Mouse (Mus musculus) embryonic facial prominence, embryonic 15.5 days (tissue): ENCODE measurements around the gene Prlh. TPM values are rescaled to one million over a fixed set of nuclear protein-coding genes. Genes with fewer than 3 reads are reported as not detected.
A peak's percentile ranks its signal among the peaks of the same experiment; 100 is the strongest.

Source experiments
- ATAC-seq: fragments of 200-750 bp; cut with Nextera tagmentation; 2 replicates; pipeline ENCODE4 v1.8.0; 2017; ENCODE audit warnings: low read depth, moderate TSS enrichment; ENCODE audit not compliant: insufficient number of reproducible peaks, low FRiP score, low TSS enrichment
- H3K27ac ChIP-seq: fragments of 300-500 bp; sonication (generic); replicated peaks from 2 replicates; pipeline ENCODE4 v1.5.1; 2015; ENCODE audit warnings: mild to moderate bottlenecking, inconsistent platforms
- H3K27me3 ChIP-seq: fragments of 300-500 bp; sonication (generic); 2 replicates; pipeline ENCODE4 v1.6.1; 2015; ENCODE audit warnings: inconsistent platforms
- H3K36me3 ChIP-seq: fragments of 300-500 bp; sonication (generic); 2 replicates; pipeline ENCODE4 v1.6.1; 2015; ENCODE audit warnings: mild to moderate bottlenecking, inconsistent platforms
- H3K4me1 ChIP-seq: fragments of 300-500 bp; sonication (generic); 2 replicates; pipeline ENCODE4 v1.6.1; 2015; ENCODE audit warnings: inconsistent platforms
- H3K4me2 ChIP-seq: fragments of 300-500 bp; sonication (generic); replicated peaks from 2 replicates; pipeline ENCODE4 v1.6.1; 2015; ENCODE audit warnings: mild to moderate bottlenecking, inconsistent platforms
- H3K4me3 ChIP-seq: fragments of 300-500 bp; sonication (generic); replicated peaks from 2 replicates; pipeline ENCODE4 v1.5.1; 2015; ENCODE audit warnings: mild to moderate bottlenecking, inconsistent platforms
- H3K9ac ChIP-seq: fragments of 300-500 bp; sonication (generic); 2 replicates; pipeline ENCODE4 v1.6.1; 2015; ENCODE audit warnings: inconsistent platforms
- H3K9me3 ChIP-seq: fragments of 300-500 bp; sonication (generic); replicated peaks from 2 replicates; pipeline ENCODE4 v1.6.1; 2016; ENCODE audit warnings: inconsistent platforms
- WGBS: fragments of 180-500 bp; shearing (Covaris S2); methylation state at CpG from one replicate; pipeline ENCODE4 v1.1.7; 2015; 5-methylcytosine and 5-hydroxymethylcytosine counted together
- polyA plus RNA-seq: library from polyadenylated mRNA; unstranded; fragments of >200 nt; fragmentation: Nextera tagmentation; extraction: Ambion mirVana; gene quantifications from 2 replicates; pipeline ENCODE4 v1.2.1, GENCODE M21; 2015

Gene Prlh
- not detected in 2 replicates for polyA plus RNA-seq

GRCm38 (mm10) chr1:90952808-90953207, at the start of gene Prlh:
Gene Prlh (plus strand): TSS chr1:90953108.
- H3K4me1 ChIP-seq: peaks cover 10% of the 10 kb centered on the region
- H3K4me2 ChIP-seq: peak within 1 kb of the TSS; percentile 15; the same call in 1 of the 2 replicates
- ATAC-seq: no peak
- no peak within 1 kb of the TSS for H3K27ac ChIP-seq
- no peaks in the 10 kb centered on the region for H3K36me3 ChIP-seq
- no peak within 1 kb of the TSS for H3K4me3 ChIP-seq
- no peak within 1 kb of the TSS for H3K9ac ChIP-seq
- WGBS: 74% methylated on average over 8 of the region's 8 CpGs
- no peaks in the 10 kb centered on the region for H3K9me3 ChIP-seq
- H3K27me3 ChIP-seq: 0 out of 2 replicates have a peak, but pooled peaks cover 5% of the 10 kb centered on the region

GRCm38 (mm10) chr1:90903211-90903945, 49.5 kb upstream of the Prlh start:
- ATAC-seq: no peak
- Histone ChIP-seq H3K27ac (peak overlapping the region; percentile 91), H3K4me3 (no peak overlapping the region), H3K4me2 (peak overlapping the region; percentile 15; the same call in 1 of the 2 replicates), H3K4me1 (peaks cover 46% of the 10 kb centered on the region), H3K36me3 (no peaks in the 10 kb centered on the region), H3K9ac (no peak overlapping the region), H3K9me3 (no peaks in the 10 kb centered on the region), H3K27me3 (no peaks in the 10 kb centered on the region)
- WGBS: 49% methylated on average over 3 of the region's 3 CpGs

GRCm38 (mm10) chr1:90903971-90904458, 48.9 kb upstream of the Prlh start:
- peak; percentile 88 for ATAC-seq
- 23% methylated on average over 8 of the region's 8 CpGs for WGBS
- no peak overlapping the region for H3K4me3 ChIP-seq
- H3K27ac ChIP-seq: peak overlapping the region; percentile 91
- no peaks in the 10 kb centered on the region for H3K27me3 ChIP-seq
- peaks cover 46% of the 10 kb centered on the region for H3K4me1 ChIP-seq
- no peaks in the 10 kb centered on the region for H3K36me3 ChIP-seq
- no peaks in the 10 kb centered on the region for H3K9me3 ChIP-seq
- peak overlapping the region; percentile 15; the same call in 1 of the 2 replicates for H3K4me2 ChIP-seq
- H3K9ac ChIP-seq: no peak overlapping the region

GRCm38 (mm10) chr1:90904729-90905404, 48.0 kb upstream of the Prlh start:
- Histone ChIP-seq H3K4me2 (no peak overlapping the region), H3K4me1 (peaks cover 55% of the 10 kb centered on the region), H3K36me3 (no peaks in the 10 kb centered on the region), H3K9ac (no peak overlapping the region), H3K4me3 (no peak overlapping the region), H3K27me3 (no peaks in the 10 kb centered on the region), H3K9me3 (no peaks in the 10 kb centered on the region), H3K27ac (peak overlapping the region; percentile 91)
- no peak for ATAC-seq
- WGBS: 67% methylated on average over 7 of the region's 7 CpGs

GRCm38 (mm10) chr1:90906357-90906756, 46.6 kb upstream of the Prlh start:
- 16% methylated on average over 2 of the region's 2 CpGs for WGBS
- Histone ChIP-seq H3K27me3 (no peaks in the 10 kb centered on the region), H3K9me3 (no peaks in the 10 kb centered on the region), H3K4me2 (no peak overlapping the region), H3K9ac (no peak overlapping the region), H3K4me3 (no peak overlapping the region), H3K4me1 (peaks cover 60% of the 10 kb centered on the region), H3K36me3 (no peaks in the 10 kb centered on the region), H3K27ac (no peak overlapping the region)
- ATAC-seq: no peak

GRCm38 (mm10) chr1:90909161-90909560, 43.7 kb upstream of the Prlh start:
- ATAC-seq: peak; percentile 21; the same call in 1 of the 2 replicates
- Histone ChIP-seq H3K27me3 (no peaks in the 10 kb centered on the region), H3K4me2 (0 out of 2 replicates have a peak overlapping the region, but pooled peaks have one; percentile 15), H3K36me3 (no peaks in the 10 kb centered on the region), H3K9ac (no peak overlapping the region), H3K27ac (peak overlapping the region; percentile 58), H3K9me3 (no peaks in the 10 kb centered on the region), H3K4me1 (peaks cover 34% of the 10 kb centered on the region), H3K4me3 (no peak overlapping the region)

GRCm38 (mm10) chr1:90909631-90910152, 43.2 kb upstream of the Prlh start:
- Histone ChIP-seq H3K36me3 (no peaks in the 10 kb centered on the region), H3K4me2 (peak overlapping the region; percentile 15; the same call in 1 of the 2 replicates), H3K4me1 (peaks cover 34% of the 10 kb centered on the region), H3K4me3 (no peak overlapping the region), H3K9me3 (no peaks in the 10 kb centered on the region), H3K27me3 (no peaks in the 10 kb centered on the region), H3K27ac (peak overlapping the region; percentile 71), H3K9ac (no peak overlapping the region)
- ATAC-seq: peak; percentile 80
- 34% methylated on average over 17 of the region's 17 CpGs for WGBS

- WGBS: 39% methylated on average over 6 of the region's 6 CpGs
- Histone ChIP-seq H3K27ac (no peak overlapping the region), H3K9ac (no peak overlapping the region), H3K36me3 (no peaks in the 10 kb centered on the region), H3K9me3 (no peaks in the 10 kb centered on the region), H3K4me2 (no peak overlapping the region), H3K4me1 (peaks cover 29% of the 10 kb centered on the region), H3K4me3 (no peak overlapping the region), H3K27me3 (no peaks in the 10 kb centered on the region)
- no peak for ATAC-seq
These were observed 39.7 kb upstream of the Prlh start for GRCm38 (mm10) chr1:90913231-90913630.

GRCm38 (mm10) chr1:90914948-90915569, 37.8 kb upstream of the Prlh start, which contains the start of gene Mlph:
Gene Mlph (plus strand): TSS chr1:90915085.
- no peaks in the 10 kb centered on the region for H3K36me3 ChIP-seq
- no peaks in the 10 kb centered on the region for H3K27me3 ChIP-seq
- H3K4me2 ChIP-seq: peak within 1 kb of the TSS; percentile 45
- no peak within 1 kb of the TSS for H3K9ac ChIP-seq
- peaks cover 15% of the 10 kb centered on the region for H3K4me1 ChIP-seq
- no peak for ATAC-seq
- WGBS: 9% methylated on average over 18 of the region's 18 CpGs
- H3K27ac ChIP-seq: no peak within 1 kb of the TSS
- peak within 1 kb of the TSS; percentile 25 for H3K4me3 ChIP-seq
- peaks cover 4% of the 10 kb centered on the region; the same call in 1 of the 2 replicates for H3K9me3 ChIP-seq

- Histone ChIP-seq H3K27me3 (no peaks in the 10 kb centered on the region), H3K4me2 (no peak overlapping the region), H3K9me3 (peaks cover 5% of the 10 kb centered on the region; the same call in 1 of the 2 replicates), H3K4me3 (no peak overlapping the region), H3K9ac (no peak overlapping the region), H3K27ac (no peak overlapping the region), H3K4me1 (peaks cover 12% of the 10 kb centered on the region), H3K36me3 (no peaks in the 10 kb centered on the region)
- 39% methylated on average over 6 of the region's 6 CpGs for WGBS
- no peak for ATAC-seq
These were observed 35.4 kb upstream of the Prlh start for GRCm38 (mm10) chr1:90917509-90917908.

GRCm38 (mm10) chr1:90921687-90922086, 31.2 kb upstream of the Prlh start:
- Histone ChIP-seq H3K27ac (no peak overlapping the region), H3K4me2 (no peak overlapping the region), H3K4me3 (no peak overlapping the region), H3K27me3 (no peaks in the 10 kb centered on the region), H3K9me3 (peaks cover 5% of the 10 kb centered on the region; the same call in 1 of the 2 replicates), H3K9ac (no peak overlapping the region), H3K4me1 (no peaks in the 10 kb centered on the region; the same call in 1 of the 2 replicates), H3K36me3 (no peaks in the 10 kb centered on the region)
- WGBS: 92% methylated on average over 9 of the region's 9 CpGs
- ATAC-seq: no peak
